Mouse (Mus musculus) ES-E14 (cell line): ENCODE measurements around the gene Tpte.

Experiments used
- CHD2 ChIP-seq: IDR thresholded peaks from 2 replicates; pipeline ENCODE4 v1.6.1; 2014; ENCODE audit warnings: mild to moderate bottlenecking, low read depth, low read length, inconsistent platforms
- HCFC1 ChIP-seq: IDR thresholded peaks from 2 replicates; pipeline ENCODE4 v1.6.1; 2012; ENCODE audit warnings: low read length, inconsistent platforms, borderline replicate concordance; ENCODE audit not compliant: insufficient read depth
- MAFK ChIP-seq: IDR thresholded peaks from 2 replicates; pipeline ENCODE4 v1.6.1; 2014; ENCODE audit warnings: mild to moderate bottlenecking, low read depth, low read length, inconsistent platforms; ENCODE audit not compliant: insufficient read depth
- ZC3H11A ChIP-seq: IDR thresholded peaks from 2 replicates; pipeline ENCODE4 v1.6.1; 2012; ENCODE audit warnings: low read depth, mild to moderate bottlenecking, inconsistent platforms, low read length, borderline replicate concordance
- ZNF384 ChIP-seq: IDR thresholded peaks from 2 replicates; pipeline ENCODE4 v1.6.1; 2012; ENCODE audit warnings: low read depth, low read length, inconsistent platforms

DNA sequence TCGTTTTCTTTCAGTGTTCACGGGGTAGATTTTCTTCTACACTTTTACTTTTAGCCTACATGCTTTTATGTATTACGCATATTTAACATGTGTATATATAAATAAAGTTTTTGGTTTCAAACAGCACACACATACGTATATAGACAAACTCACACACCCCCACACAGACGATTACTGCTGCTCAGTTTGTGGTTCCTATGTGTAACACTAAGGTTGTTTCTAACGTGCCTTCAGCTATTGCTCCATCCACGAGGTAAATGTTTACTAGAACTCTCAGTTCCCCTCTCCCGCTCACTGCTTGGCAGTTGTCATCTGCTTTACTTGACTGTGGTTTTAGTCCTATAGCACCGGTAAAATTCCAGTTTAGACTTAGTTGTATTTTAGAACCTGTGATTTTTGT lies 34.2 kb upstream of the Tpte start:
- TF ChIP-seq ZC3H11A (no peak), MAFK (no peak), CHD2 (no peak), ZNF384 (no peak), HCFC1 (no peak)
